Mouse (Mus musculus): ENCODE results near the gene Gng2.

Gene Gng2

DNA sequence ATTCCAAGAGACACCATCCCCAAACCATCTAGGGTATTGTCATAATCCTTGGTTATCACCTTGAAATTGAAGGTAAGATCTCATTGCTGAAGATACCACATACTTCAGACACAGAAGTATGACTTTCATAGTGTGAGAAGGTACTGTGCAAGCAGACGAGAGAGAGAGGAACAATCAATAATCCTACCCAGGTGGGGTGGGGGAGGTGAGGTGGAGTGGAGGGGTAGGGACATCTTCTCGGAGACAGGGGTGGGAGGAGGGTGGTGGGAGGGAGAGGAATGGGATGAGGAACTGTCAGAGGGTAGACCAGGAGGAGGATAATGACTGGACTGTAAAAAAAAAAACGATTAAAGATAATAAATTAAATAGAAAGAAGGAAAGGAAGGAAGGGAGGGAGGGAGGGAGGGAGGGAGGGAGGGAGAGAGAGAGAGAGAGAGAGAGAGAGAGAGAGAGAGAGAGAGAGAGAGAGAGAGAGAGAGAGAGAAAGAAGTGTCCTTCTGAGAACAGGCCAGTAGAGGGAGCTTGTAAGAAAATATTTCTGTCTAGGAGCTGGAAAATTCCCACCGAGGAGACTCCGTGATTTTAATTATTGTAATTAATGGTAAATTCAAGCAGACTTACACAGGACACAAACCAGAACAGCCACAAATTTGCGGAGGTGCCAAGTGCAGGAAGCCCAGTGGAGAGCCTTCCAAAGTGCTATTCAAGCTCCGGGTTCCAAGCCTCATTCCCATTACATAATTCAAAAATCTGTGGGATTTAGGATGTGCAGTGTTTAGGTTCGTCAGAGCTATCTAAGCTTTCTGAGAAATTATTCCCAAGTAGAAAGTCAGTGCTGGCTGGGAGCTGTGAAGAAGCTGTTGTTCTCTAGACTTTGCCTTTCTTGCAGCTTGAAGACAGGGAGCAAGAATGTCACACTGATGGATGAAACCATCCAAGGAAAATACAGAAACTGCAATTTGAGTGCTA lies 118.3 kb downstream of the Gng2 start:
- DNase-seq (ENCODE audit: low spot score), result no peak

DNA sequence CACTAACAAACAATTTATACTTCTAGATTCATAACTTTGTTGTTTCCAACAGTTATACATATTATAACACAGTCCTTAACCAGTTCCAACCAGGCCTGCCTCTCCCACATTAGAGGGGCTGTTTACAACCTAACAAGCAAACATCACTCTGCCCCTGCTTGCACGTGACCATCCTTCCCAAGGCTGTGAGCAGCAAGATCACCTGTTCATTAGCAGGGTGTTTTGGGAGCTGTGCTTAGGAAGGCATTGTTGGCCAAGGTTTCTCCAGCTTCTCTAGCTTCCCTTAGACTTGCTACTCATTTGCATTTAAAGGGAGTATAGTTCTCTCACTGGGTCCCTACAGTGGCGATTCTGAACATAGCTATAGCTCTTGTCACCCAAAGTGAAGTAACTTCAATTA lies 119.1 kb downstream of the Gng2 start:
- DNase-seq (ENCODE audit: low spot score), result no peak

DNA sequence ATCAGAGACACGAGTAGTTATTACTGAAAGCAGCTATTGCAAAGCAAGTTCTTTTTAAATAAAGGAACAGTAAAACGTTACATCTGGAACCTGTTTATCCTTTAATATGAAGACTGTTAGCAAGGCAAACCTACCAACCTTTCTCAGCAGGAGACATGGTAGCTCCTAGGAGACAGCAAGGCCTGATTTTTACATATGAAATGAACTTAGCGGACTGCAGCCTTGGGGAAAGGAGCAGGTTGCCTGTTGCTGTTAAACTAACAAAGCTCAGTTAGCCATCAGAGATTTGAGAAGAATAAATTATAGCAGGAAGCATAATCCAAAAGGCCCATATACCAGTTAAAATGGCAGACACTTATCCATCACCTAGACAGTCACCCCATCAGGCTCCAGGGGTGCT lies 124.0 kb downstream of the Gng2 start:
- DNase-seq (ENCODE audit: low spot score), result no peak

DNA sequence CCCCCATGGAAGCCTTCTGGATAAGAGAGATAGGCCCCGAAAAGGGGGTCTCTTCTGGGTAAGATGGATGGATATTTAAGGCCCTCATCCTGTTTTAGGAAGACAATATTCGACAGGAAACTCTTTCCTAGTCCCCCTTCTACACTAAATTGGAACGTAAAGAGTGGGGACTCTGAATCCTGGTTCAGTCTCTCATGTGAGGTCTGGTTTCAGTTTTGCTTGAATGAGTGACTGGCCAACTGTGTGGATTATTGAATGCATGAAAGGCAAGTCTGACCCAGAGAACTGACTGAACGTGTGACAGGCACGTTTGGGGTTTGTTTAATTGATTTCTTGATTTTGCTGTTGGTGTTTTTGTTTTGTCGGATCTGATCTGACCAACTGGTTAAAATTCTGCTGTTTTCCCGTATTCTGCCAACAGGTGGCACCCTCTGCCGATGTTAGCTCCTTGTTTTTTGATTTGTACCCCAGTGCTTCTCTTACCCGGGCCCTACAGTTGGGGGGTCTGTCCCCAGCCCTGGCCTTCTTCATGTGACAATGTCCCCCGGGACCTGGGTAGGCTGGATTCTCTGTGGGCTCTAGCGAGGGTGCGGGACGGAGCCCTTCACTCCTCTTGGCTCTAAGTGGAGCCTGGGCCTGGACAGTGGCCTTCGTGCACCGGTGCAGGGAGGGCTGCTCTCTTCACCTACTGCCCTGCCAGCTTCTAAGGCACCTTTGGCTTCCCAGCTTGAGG lies 137.7 kb downstream of the Gng2 start:
- peak; percentile 78 for DNase-seq (ENCODE audit: low spot score)

DNA sequence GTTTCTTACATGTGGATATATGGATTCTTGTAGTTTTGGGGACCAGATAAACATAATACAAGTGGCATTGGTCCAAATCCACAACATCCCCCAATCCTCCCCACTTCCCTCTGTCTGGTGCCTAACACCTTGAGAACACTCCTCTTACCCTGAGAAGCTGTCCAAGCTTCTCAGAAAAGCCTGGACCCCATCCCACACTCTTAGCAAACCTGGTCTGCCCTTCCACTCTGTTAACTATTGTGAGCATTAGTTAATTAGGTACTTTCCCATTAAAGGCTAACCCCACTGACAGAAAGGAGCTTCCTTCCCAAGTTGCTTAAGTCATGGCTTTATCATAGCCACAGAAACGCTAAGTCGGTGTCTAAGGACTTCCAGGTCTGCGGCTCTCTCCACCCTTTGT lies 141.1 kb downstream of the Gng2 start:
- no peak for DNase-seq (ENCODE audit: low spot score)

DNA sequence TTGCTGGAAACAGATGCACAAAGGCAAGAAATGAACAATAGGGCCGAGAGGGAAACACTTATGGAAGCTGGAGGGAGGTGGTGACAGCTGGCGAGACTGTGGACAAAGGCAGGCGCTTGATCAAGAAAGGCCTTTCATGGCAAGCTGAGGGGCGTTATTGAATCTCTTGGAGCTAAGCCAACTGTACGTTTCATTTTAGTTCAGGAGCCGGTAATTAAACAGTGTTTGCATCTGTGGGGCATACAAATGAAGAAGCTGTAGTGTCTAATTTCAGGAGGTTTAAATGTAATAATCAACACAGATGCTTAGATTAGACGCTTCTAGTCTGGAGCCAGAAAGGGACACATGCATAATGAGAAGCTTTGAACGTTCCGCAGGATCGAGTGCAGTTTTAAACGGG lies 151.9 kb downstream of the Gng2 start:
- no peak for DNase-seq (ENCODE audit: low spot score)

DNA sequence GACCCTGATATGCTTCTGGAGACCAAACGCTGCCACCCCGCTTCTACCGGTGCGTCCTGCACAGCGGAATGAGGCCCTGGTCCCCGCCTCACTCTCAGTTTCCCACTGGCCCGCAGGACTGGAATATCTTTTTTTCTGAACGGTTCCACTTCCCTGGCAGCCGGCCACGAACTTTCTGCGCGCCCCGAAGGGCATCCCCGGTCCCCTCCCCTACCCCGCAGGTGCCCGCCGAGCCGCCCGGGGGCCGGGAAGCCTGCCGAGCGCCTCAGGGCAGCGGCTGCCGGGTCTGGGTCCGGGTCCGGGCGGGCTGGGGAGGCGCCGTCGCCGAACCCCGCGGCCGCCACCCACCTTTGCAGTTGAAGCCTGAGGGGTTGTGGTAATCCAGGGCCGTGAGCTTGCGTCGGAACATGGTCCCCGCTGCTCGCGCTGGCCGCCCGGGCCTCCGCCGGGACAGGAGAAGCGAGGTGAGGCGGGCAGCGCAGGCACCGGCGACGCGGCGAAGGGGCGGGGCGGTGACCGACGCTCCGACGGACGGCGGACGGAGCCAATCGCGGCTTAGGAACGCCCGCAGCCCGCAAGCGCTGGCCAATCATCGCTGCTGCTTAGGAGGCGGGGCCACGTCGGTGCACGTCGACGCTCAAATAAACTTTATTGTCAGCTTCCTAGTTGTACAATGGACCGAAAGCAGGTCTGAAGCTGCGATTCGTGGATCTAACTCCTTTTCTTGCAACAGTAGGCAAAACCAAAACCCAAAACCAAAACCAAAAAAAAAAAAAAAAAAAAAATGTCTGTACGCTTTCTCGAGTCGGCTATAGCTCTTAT lies 153.9 kb downstream of the Gng2 start, which contains the start of gene Rtraf:
Gene Rtraf (minus strand): TSS at position 504 of the 822 bp plus-strand sequence.
- DNase-seq (ENCODE audit: low spot score), result peak; percentile 97

All from testis, postnatal 10 days (tissue).